Mouse (Mus musculus) T-helper 1 cell (primary cell): ENCODE measurements around the gene Morf4l2.
"Not testable (repeated sequence)": the region's sequence is repeated elsewhere in the genome, so short reads cannot be mapped to it uniquely, and the experiment has no call there.

Experiments
- in situ Hi-C: fragments of 300-600 bp; cut with MboI, MseI; formaldehyde crosslinking; loops from one replicate; pipeline ENCODE4 v1.15.1; 2025; ENCODE audit warnings: high pct_unique_total_duplicates

The Morf4l2 gene

DNA sequence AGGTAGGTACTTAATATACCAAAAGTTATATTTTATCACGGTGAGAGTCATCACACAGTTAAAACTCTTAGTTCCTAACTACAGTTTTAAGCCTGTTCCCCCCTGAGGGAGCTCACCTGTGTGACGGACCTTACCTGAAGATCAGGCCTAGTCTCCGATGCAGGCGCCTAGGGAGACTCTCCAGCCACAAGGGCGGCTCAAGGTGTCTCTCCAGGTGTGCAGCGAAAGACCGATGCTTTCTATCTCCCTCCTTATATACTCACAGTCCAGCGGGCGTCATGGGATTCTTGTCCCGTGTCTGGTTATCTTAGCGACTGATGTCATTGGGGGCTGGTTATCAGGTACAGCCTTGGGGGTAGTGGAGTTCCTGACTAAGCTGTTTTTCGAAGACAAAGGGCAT lies at the start of gene Morf4l2:
Morf4l2 (minus strand) TSS at position 232 of the 400 bp plus-strand sequence.
- in situ Hi-C loops, result no loop called here

- in situ Hi-C loops, result no loop called here
These were observed 46.0 kb upstream of the Morf4l2 start for GRCm38 (mm10) chrX:136789446-136789845.

- in situ Hi-C loops, result no loop called here
These were observed 36.6 kb upstream of the Morf4l2 start, which contains the start of gene Glra4 for GRCm38 (mm10) chrX:136780041-136780440. Gene Glra4 (minus strand): TSS chrX:136780141.

- in situ Hi-C loops, result no loop called here
These were observed 35.8 kb upstream of the Morf4l2 start for GRCm38 (mm10) chrX:136779262-136779661.

- in situ Hi-C loops, result no loop called here
These were observed 34.6 kb upstream of the Morf4l2 start for GRCm38 (mm10) chrX:136778046-136778445.

DNA sequence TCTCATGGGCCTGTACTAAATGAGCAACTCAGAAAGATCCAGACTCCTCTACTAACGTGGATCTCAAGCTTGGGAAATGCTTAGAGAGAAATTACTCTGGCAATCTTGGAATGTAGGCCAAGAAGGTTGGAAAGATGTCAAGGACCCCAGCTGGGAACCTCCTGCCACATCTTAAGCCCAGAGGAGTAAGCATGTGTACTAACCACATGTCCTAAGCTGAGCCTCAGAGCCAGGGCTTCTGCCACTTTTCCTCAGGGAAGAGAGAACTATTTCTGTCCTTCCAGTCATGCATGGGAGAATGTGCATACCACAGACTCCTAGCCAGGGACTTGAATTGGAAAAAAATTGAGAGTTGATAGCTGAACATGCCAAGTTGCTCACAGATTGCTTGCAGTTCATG lies 29.5 kb upstream of the Morf4l2 start:
- in situ Hi-C loops, result no loop called here

- in situ Hi-C loops, result no loop called here
These were observed 17.9 kb upstream of the Morf4l2 start for GRCm38 (mm10) chrX:136761103-136762074.

DNA sequence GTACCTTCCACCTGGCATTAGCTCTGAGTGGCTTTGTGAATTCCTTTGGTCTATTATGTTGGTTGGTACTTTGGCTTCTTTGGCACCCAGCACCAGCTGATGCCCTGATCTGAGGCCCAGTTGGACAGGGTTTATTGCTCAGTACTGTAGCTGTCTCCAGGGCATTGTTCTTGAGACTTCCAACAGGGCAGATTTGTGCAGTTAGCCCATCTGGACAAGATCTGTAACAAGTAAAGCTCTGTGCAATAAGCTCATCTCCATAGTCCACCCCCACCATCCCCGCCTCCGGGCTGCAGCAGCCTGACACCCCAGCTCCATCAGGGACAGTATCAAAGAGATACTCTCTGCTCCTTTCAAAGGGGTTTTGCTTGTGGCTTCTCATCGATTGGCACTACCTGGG lies 12.0 kb upstream of the Morf4l2 start:
- in situ Hi-C loops, result no loop called here

DNA sequence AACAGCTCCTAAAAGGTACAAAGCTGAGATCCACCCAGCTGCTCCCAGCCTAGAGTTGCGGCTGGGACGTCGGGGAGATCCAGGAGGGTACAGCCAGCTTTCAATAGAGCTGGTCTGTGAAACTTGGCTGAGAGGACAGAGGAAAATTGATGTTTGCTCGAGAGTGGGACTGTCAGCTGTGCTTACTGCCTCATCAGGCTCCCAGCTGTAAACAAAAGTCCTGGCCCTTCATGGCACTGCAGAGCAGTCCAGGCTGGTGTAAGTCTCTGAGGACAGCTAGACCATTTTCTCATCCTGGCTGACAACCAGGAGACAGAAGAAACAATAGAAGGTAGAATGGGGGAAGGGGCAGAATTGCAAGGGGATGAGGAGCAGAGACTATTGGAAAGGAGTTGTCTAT lies 5.8 kb upstream of the Morf4l2 start:
- in situ Hi-C loops, result no loop called here

- in situ Hi-C loops, result no loop called here
These were observed 1.2 kb upstream of the Morf4l2 start for GRCm38 (mm10) chrX:136744663-136745062.

GRCm38 (mm10) chrX:136742661-136743103 lies 808 bp downstream of the Morf4l2 start:
- in situ Hi-C loops, result no loop called here

GRCm38 (mm10) chrX:136742241-136742640 lies 1.2 kb downstream of the Morf4l2 start:
- in situ Hi-C loops, result no loop called here

- in situ Hi-C loops, result no loop called here
These were observed 1.8 kb downstream of the Morf4l2 start for GRCm38 (mm10) chrX:136741651-136742201.

GRCm38 (mm10) chrX:136740791-136741650 lies 2.5 kb downstream of the Morf4l2 start:
- in situ Hi-C loops, result no loop called here

DNA sequence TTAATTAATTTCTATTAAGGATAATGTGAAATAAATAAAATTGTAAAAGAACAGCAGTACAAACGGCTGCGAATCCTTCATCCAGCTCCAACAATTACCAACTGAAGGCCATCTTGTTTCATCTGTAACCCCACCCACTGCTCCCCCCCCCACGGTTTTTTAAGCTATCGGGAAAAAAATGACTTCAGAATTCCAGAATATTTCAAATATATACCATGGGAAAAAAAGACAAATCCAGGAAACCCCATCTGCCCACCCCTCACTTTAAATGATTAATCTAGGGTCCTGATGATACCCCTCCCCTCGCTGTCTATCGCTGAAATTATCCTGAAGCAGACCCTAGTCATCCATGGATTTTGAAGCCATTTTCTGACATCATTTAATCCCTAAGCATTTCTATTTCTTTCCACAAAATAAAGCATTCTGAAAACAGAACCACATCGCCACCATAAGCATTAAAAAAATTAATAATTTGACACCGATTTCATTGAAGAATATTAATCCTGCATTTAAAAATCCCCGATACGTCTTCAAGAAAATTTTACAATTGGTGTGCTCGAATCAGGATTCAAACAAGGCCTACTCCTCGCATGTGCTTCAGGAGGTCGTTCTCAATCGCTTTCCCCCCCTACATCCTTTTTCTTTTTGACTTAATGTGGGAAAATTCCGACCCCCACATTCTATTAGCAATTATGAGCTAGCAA lies 3.3 kb downstream of the Morf4l2 start:
- in situ Hi-C loops, result no loop called here

GRCm38 (mm10) chrX:136732016-136732415 lies 11.5 kb downstream of the Morf4l2 start:
- in situ Hi-C loops, result no loop called here

- in situ Hi-C loops, result not testable (repeated sequence)
These were observed 28.6 kb downstream of the Morf4l2 start for GRCm38 (mm10) chrX:136714742-136715474.

- in situ Hi-C loops, result no loop called here
These were observed 34.7 kb downstream of the Morf4l2 start for GRCm38 (mm10) chrX:136708782-136709181.

GRCm38 (mm10) chrX:136708168-136708681 lies 35.3 kb downstream of the Morf4l2 start:
- in situ Hi-C loops, result no loop called here

DNA sequence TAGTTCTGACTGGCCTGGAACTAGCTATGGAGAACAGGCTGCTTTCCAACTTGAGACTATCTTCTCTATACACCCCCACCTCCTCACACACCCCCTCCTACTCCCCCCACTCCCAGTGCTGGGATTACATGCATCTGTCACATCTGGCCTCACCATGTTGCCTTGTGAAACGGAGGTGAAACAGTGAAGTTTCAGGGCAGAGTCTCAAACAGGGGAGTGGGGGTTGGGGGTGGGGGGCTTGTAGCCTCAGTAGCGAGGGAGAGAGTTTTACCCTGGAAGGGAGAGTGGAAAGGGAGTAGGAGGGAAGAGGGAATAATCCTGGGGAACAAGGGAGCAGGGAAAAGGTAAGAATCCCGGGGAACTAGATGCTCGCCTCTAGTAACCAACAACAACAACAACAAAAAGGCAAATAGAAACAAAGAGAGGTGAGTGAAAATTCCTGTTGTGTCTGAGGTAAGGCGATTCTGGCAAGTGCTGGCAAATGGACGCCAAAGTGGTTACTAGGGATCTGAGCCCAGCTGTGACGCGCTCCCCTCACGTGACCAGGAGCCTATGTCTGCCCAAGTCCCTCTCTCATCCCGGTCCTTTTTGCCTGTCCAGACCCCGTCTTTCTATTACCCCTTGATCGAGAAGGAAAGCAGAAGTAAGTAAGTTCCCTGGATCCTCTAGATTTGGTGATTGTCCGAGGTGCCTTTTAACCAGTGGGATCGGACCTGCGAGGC lies 35.9 kb downstream of the Morf4l2 start, which contains the start of gene Tceal1:
Tceal1 (plus strand) TSS at position 537 of the 722 bp plus-strand sequence.
- in situ Hi-C loops, result no loop called here
